Mouse (Mus musculus) ES-Bruce4 (cell line): ENCODE measurements around the gene Cst6.

Experiments used
- CTCF ChIP-seq: IDR thresholded peaks from one replicate; pipeline ENCODE4 v1.8.1; 2011; ENCODE audit warnings: low read depth, low read length
- EP300 ChIP-seq: IDR thresholded peaks from 2 replicates; pipeline ENCODE4 v1.6.1; 2011; ENCODE audit warnings: low read depth, low read length; ENCODE audit not compliant: insufficient read depth
- POLR2A ChIP-seq: IDR thresholded peaks from one replicate; pipeline ENCODE4 v1.8.1; 2011; ENCODE audit warnings: low read length; ENCODE audit not compliant: insufficient read depth

DNA sequence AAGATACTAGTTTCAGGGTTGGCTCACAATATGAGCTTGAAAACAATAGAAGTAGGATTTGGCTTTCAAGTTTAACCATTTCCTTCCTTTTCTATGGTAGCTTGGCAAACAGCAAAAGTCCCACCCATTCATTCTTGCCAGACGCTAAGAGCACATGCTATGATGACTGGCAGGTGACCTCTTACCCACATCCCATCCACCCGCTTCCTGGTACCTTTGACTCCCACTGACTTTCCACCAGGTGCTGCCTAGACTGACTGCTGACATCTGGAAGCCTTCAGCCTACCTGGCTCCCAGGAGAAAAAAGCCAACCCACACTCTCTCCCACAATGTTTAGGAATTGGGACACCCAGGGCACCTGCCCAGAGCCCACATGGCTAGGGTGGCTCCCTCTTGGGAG lies 14.8 kb upstream of the Cst6 start:
- TF ChIP-seq CTCF = no peak
- TF ChIP-seq POLR2A = no peak
- no peak for TF ChIP-seq EP300
